Mouse (Mus musculus) forebrain, embryonic 14.5 days (tissue): ENCODE measurements around the gene Cmc2. TPM values are rescaled to one million over a fixed set of nuclear protein-coding genes. Genes with fewer than 3 reads are reported as not detected.

Source experiments
- ATAC-seq: fragments of 200-750 bp; cut with Nextera tagmentation; 2 replicates; pipeline ENCODE4 v1.8.0; 2017; ENCODE audit warnings: mild to moderate bottlenecking, moderate library complexity
- DNase-seq: peaks from one replicate; pipeline ENCODE4 v3.0.0-alpha.2; 2015; ENCODE audit warnings: low spot score
- H3K27ac ChIP-seq: fragments of 300-500 bp; sonication (generic); 2 replicates; pipeline ENCODE4 v1.5.1; 2014; ENCODE audit warnings: low read depth, mild to moderate bottlenecking, control low read depth, low read length, moderate library complexity
- H3K27me3 ChIP-seq: fragments of 300-500 bp; sonication (generic); replicated peaks from 2 replicates; pipeline ENCODE4 v1.6.1; 2014; ENCODE audit warnings: low read length, control low read depth, mixed read lengths; ENCODE audit not compliant: control insufficient read depth, insufficient read depth
- H3K36me3 ChIP-seq: fragments of 300-500 bp; sonication (generic); 2 replicates; pipeline ENCODE4 v1.6.1; 2014; ENCODE audit warnings: low read length, control low read depth; ENCODE audit not compliant: control insufficient read depth, insufficient read depth
- H3K4me1 ChIP-seq: fragments of 300-500 bp; sonication (generic); 2 replicates; pipeline ENCODE4 v1.6.1; 2014; ENCODE audit warnings: antibody characterized with exemption, low read length, control low read depth; ENCODE audit not compliant: control insufficient read depth, insufficient read depth
- H3K4me2 ChIP-seq: fragments of 300-500 bp; sonication (generic); 2 replicates; pipeline ENCODE4 v1.6.1; 2014; ENCODE audit warnings: mild to moderate bottlenecking, control low read depth, low read length
- H3K4me3 ChIP-seq: fragments of 300-500 bp; sonication (generic); 2 replicates; pipeline ENCODE4 v1.5.1; 2014; ENCODE audit warnings: low read depth, low read length, control low read depth
- H3K9ac ChIP-seq: fragments of 300-500 bp; sonication (generic); 2 replicates; pipeline ENCODE4 v1.6.1; 2014; ENCODE audit warnings: mild to moderate bottlenecking, low read length, control low read depth, moderate library complexity
- H3K9me3 ChIP-seq: fragments of 300-500 bp; sonication (generic); replicated peaks from 2 replicates; pipeline ENCODE4 v1.6.1; 2016; ENCODE audit warnings: low read length, control low read depth, mixed read lengths; ENCODE audit not compliant: control insufficient read depth
- WGBS: fragments of 180-500 bp; shearing (Covaris S2); extraction: QIAGEN DNeasy Blood & Tissue Kit; methylation state at CpG from one replicate; pipeline ENCODE4 v1.1.7; 2014; 5-methylcytosine and 5-hydroxymethylcytosine counted together
- polyA plus RNA-seq: library from polyadenylated mRNA; unstranded; fragments of >200 nt; fragmentation: Nextera tagmentation; extraction: Ambion mirVana; gene quantifications from 2 replicates; pipeline ENCODE4 v1.2.1, GENCODE M21; 2014

The Cmc2 gene
- polyA plus RNA-seq, 1 experiment from 2014 or later, result 52.6 TPM

DNA sequence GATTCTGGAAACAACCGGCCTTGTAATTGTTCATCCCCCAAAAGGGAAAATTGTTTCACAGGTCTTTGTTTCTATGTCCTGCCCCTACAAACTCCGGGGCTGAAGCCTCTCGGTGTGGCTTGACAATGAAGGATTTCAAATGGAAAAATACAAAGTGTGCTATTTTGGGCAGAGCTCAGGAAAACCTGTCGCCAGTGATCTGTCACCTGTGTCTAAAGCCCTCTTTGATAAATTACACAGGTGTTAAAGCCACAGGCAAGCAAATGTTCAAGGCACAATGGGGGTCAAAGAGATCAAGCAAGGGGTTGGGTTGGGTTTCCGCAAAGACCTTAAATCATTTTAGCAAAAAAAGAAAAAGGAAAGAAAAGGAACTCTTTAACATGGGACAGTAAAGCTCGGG lies 78.6 kb downstream of the Cmc2 start:
- no peaks in the 10 kb centered on the region for H3K27me3 ChIP-seq
- no peak overlapping the region for H3K27ac ChIP-seq
- DNase-seq (no peak), ATAC-seq (no peak)
- no peak overlapping the region for H3K4me3 ChIP-seq
- H3K4me1 ChIP-seq, result no peaks in the 10 kb centered on the region
- H3K9me3 ChIP-seq, result no peaks in the 10 kb centered on the region
- H3K36me3 ChIP-seq, result no peaks in the 10 kb centered on the region
- WGBS, result 85% methylated on average over 6 of the region's 6 CpGs
- no peak overlapping the region for H3K9ac ChIP-seq
- H3K4me2 ChIP-seq, result no peak overlapping the region

Other genes starting within 250 kb of the Cmc2 start
- gene Cdyl2, start 188.5 kb downstream of the Cmc2 start, polyA plus RNA-seq, result 6.5 and 8.5 TPM in 2 replicates
- gene Cenpn, start 275 bp upstream of the Cmc2 start, polyA plus RNA-seq, result 18.5 and 23.7 TPM in 2 replicates
- 16.4 and 16.9 TPM in 2 replicates for gene Atmin, start 21.9 kb upstream of the Cmc2 start, polyA plus RNA-seq
- gene 1700030J22Rik, start 57.5 kb upstream of the Cmc2 start, polyA plus RNA-seq, result 3.9 TPM in 2 replicates
- 85.8 and 112 TPM in 2 replicates for gene Gcsh, start 72.1 kb upstream of the Cmc2 start, polyA plus RNA-seq
- gene Pkd1l2, start 161.0 kb upstream of the Cmc2 start, polyA plus RNA-seq, result not detected in 2 replicates
- gene Bco1, start 174.4 kb upstream of the Cmc2 start, polyA plus RNA-seq, result 0.12 TPM in 1 of 2 replicates, not detected in the other
- 3.3 and 4.4 TPM in 2 replicates for gene Gan, start 236.7 kb upstream of the Cmc2 start, polyA plus RNA-seq